Mouse (Mus musculus) layer of hippocampus, adult 8-10 months (tissue): ENCODE measurements around the gene Gna14. TPM values are rescaled to one million over a fixed set of nuclear protein-coding genes. Genes with fewer than 3 reads are reported as not detected.

ENCODE experiments used
- DNase-seq, 2 experiments: peaks; one replicate each; pipeline ENCODE4 v3.0.0; 2022; ENCODE audit warnings: low spot score in 2 of 2
- total RNA-seq, 4 experiments: library from RNA; stranded (reverse); gene quantifications; 2 replicates each; pipeline ENCODE4 v1.2.4; 2022

The Gna14 gene
- 1 to 10 TPM; 1.3 to 2.3 (median 1.6) TPM for total RNA-seq

GRCm38 (mm10) chr19:16435531-16436231 lies at the start of gene Gna14:
TSS of gene Gna14 (plus strand) at chr19:16435762.
- DNase-seq, result no peak

- peak in 1 of 2 experiments; percentile 34 for DNase-seq
Observed at GRCm38 (mm10) chr19:16386514-16386913, 49.0 kb upstream of the Gna14 start.

GRCm38 (mm10) chr19:16390192-16390795 lies 45.3 kb upstream of the Gna14 start:
- no peak for DNase-seq

- no peak for DNase-seq
Observed at GRCm38 (mm10) chr19:16394381-16394780, 41.2 kb upstream of the Gna14 start.

GRCm38 (mm10) chr19:16403101-16403500 lies 32.5 kb upstream of the Gna14 start:
- DNase-seq, result no peak

DNA sequence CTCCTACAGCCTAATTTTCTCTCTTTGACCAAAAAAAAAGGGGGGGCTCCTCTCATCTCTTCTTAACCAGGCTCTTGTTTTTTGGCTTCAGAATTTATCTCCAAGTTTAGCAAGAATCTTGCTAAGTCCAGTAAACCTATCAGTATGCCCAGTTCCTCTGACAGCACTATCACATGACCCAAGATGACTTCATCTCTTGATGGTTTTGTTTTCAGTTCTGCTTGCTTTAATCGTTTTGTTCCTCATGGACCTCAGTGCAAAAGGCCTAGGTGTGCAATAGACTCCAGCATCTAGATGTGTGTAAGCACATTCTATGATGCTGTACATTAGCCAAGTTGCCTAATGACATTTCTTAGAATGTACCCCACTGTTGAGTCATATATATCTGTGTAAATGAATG lies 27.8 kb upstream of the Gna14 start:
- no peak for DNase-seq

DNA sequence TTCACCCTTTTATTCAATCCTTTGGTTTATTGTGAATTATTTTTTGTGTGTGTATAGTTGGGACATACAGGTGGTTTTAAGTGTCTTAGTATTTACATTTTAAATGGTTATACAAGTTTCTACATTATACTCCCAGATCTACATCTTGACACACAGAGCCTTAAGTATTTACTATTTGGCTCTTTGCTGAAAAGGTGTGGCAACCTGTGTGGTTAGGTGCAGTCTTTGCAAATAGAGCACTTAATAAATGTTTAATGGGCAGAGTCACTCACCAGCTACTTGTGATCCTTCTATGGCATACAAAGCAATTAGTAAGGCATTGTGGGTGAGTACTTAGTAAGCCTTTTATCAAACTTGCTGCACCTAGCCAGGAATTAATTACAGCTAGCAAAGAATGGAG lies 24.3 kb upstream of the Gna14 start:
- no peak for DNase-seq

DNA sequence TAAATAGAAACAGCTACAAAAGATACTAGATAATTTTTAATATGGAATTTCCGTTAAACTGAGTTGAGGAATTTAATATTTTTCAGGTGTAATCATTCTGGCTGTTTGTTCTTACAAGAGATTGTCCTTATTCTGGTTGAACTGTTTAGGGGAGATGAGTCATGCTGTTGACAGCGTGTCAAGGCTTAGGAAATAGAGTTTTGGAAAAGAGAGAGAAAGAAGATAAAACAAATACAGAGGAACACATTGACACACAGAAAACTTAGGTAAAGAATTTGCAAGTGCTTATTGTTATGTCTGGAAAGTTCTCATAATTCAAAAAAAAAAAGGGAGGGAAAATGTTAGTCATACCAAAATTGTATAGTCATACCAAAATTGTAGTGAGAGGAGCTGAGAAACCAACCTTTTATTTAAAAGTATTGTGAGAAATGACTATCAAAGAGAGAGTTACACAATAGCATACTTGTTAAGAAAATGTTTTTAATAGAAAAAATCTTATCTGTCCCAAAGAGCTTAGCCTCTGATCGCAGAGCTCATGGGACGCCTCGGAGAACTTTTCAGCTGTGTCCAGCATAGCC lies 17.4 kb upstream of the Gna14 start:
- no peak for DNase-seq

GRCm38 (mm10) chr19:16425596-16425995 lies 10.0 kb upstream of the Gna14 start:
- no peak for DNase-seq

DNA sequence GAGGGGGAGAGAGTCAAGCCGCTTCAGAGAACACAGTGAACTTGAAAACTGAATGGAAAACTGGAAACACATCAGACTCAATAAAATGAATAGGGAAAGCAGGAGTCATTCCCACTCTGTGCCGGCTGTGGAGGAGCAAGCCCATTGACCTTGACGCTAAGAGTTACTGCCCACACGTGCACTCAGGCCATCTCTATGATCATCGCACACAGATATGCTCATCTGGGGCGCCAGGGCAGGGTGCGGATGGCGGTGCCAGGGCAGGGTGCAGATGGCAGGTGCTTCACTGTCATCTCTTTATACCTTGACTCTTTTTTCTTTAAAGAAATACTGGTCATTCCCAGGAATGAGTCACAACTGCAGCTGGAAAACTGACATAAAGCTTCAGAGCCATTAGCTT lies 4.2 kb upstream of the Gna14 start:
- no peak for DNase-seq

- DNase-seq, result no peak
Observed at GRCm38 (mm10) chr19:16434879-16435278, 683 bp upstream of the Gna14 start.

DNA sequence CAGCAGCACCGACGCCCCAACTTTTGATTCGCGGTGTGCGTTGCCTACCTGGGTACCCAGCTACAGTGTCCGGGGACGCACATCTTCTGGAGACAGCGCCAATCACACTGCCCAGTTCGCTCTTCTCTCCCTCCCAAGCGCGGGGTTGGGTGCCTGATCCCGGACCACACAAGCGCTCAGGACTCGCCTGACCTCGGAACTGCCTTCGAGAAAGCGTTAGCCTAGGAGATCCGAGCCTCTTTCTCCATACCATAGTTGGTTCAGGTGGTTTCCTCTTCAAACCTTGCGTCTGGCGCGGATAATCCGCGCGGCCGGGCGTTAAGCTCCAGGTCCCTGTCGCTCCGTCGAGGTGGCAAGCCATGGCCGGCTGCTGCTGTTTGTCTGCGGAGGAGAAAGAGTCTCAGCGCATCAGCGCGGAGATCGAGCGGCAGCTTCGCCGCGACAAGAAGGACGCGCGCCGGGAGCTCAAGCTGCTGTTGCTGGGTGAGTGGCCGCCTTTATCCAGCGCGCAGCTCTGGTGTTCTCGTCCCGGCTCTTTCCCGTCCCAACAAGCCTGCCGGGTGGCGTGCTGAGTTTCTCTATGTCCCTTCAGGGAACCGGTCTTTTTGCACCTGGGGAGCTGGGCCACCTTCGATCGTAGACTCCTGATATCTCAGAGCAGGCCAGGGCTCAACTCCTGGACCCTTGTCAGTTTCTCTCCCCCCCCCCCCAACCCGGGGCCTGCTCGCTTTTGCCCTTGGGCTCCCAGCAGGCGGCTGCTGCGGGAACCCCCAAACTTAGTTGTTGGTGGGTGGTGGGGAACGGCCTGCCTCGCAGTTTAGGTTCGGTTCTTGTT lies 990 bp downstream of the Gna14 start:
- DNase-seq, result no peak

GRCm38 (mm10) chr19:16437170-16437483 lies 1.6 kb downstream of the Gna14 start:
- DNase-seq, result no peak

DNA sequence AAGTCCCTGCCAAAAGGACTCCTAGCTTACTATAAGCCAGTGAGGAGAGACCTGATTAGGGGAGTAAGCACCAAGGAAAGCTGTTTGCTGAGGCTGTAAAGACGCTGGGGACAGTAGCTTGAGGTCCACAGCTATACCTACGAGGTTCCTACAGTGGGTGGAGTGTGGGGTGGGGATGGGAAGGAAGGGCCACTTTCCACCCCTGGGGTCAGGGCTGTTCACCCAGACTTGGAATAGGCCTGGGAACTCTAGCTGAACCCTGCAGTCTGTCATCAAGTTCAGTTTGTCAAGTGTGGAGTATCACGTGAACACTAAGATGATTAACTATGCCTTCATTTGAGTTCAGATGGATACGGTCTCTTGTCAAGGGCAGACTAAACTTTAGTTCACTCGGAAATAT lies 2.3 kb downstream of the Gna14 start:
- no peak for DNase-seq

DNA sequence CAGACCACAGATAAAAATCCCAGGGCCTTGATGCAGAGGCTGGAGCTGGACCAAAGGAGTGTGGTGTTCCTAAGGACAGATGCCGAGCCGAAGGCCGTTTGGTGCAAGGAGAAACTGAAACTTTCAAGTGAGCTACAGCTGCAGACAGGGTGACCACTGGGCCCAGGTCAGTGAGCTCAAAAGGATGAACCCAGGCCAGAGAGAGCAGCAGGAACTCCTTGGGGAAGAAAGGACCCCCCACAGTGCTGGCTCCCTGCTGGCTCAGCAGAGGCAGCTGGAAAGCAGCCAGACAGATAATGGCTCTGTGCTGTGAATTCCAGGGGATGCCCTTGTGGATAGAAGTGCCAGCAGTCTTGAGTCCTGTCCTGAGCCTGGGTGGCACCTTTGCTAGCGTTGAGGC lies 3.7 kb downstream of the Gna14 start:
- DNase-seq, result no peak

DNA sequence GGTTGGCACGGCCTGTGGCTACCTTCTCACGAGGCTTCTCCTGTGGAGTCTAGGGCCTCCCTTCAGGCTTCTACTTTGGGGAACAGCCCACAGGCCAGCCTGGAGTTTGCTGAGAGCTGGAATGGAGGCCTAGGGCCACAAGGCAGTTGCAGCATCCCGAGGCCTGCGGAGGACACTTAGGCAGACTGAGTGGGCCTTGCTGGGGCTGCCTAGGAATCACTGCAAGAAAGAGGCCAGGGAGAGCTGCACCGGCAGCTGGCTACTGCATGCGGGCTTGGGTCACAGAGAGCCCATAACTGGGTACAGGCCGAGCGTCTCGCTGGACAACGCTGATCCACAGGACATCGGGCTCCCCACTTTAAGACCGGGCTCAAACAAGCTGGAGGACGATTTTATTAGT lies 4.3 kb downstream of the Gna14 start:
- no peak for DNase-seq

DNA sequence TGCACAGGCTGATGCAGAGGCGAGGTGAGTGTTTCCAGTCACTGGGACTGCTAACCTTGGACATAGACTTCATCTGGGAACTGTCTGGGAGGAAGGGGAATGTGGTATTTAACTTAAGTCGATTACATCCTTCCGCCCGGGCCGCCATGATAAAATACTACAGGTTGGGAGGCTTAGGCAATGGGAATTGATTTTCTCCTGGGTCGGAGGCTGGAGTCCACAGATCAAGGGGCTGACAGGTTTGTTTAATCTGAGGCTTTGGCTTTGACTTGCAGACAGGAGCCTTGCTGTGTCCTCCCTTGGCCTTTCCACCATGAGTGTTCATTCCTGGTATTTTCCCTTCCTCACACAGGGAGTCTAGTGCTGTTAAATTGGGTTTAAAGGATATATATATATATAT lies 5.8 kb downstream of the Gna14 start:
- DNase-seq, result no peak

DNA sequence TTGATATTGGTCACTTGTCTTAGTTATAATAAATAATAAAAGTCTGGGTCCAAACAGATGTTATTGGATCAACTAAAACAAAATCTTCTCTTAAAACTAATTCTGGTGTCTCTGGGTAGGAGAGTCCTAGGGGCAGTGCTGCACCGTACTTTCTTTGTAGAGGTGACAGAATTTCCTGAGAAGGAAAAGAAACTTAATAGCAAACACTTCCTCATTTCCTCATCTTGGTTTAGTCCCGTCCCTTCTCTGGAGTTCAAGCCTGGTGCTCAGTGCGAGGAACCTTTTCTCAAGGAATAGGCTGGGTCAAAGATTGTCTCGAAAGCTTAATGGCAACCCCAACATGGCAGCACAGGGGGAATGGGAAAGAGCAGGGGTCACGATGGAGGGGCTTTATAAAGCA lies 7.8 kb downstream of the Gna14 start:
- no peak for DNase-seq

GRCm38 (mm10) chr19:16446612-16447011 lies 11.1 kb downstream of the Gna14 start:
- DNase-seq, result no peak

- no peak for DNase-seq
Observed at GRCm38 (mm10) chr19:16447832-16448621, 12.5 kb downstream of the Gna14 start.

GRCm38 (mm10) chr19:16448796-16449195 lies 13.2 kb downstream of the Gna14 start:
- no peak for DNase-seq
